Mouse (Mus musculus) heart, embryonic 16.5 days (tissue): ENCODE results near the gene Htra1. TPM values are rescaled to one million over a fixed set of nuclear protein-coding genes. Genes with fewer than 3 reads are reported as not detected.

ENCODE experiments used
- ATAC-seq: fragments of 200-750 bp; cut with Nextera tagmentation; replicated peaks from 2 replicates; pipeline ENCODE4 v1.8.0; 2017; ENCODE audit warnings: moderate number of reproducible peaks; ENCODE audit not compliant: insufficient read depth, low FRiP score; ENCODE audit errors: extremely low read depth
- H3K27ac ChIP-seq: fragments of 300-500 bp; sonication (generic); 2 replicates; pipeline ENCODE4 v1.5.1; 2014; ENCODE audit warnings: mild to moderate bottlenecking, low read length, control low read depth, moderate library complexity
- H3K27me3 ChIP-seq: fragments of 300-500 bp; sonication (generic); 2 replicates; pipeline ENCODE4 v1.6.1; 2014; ENCODE audit warnings: low read length, mixed read lengths; ENCODE audit not compliant: control insufficient read depth, insufficient read depth
- H3K36me3 ChIP-seq: fragments of 300-500 bp; sonication (generic); 2 replicates; pipeline ENCODE4 v1.6.1; 2014; ENCODE audit not compliant: control insufficient read depth, insufficient read depth
- H3K4me1 ChIP-seq: fragments of 300-500 bp; sonication (generic); 2 replicates; pipeline ENCODE4 v1.6.1; 2014; ENCODE audit warnings: low read length, mixed read lengths; ENCODE audit not compliant: control insufficient read depth, insufficient read depth
- H3K4me2 ChIP-seq: fragments of 300-500 bp; sonication (generic); 2 replicates; pipeline ENCODE4 v1.6.1; 2014; ENCODE audit warnings: low read depth, mild to moderate bottlenecking, control low read depth, low read length
- H3K4me3 ChIP-seq: fragments of 300-500 bp; sonication (generic); 2 replicates; pipeline ENCODE4 v1.5.1; 2014; ENCODE audit warnings: mild to moderate bottlenecking, control low read depth, low read length
- H3K9ac ChIP-seq: fragments of 300-500 bp; sonication (generic); 2 replicates; pipeline ENCODE4 v1.6.1; 2014; ENCODE audit warnings: low read length, control low read depth
- H3K9me3 ChIP-seq: fragments of 300-500 bp; sonication (generic); replicated peaks from 2 replicates; pipeline ENCODE4 v1.6.1; 2016; ENCODE audit warnings: low read length; ENCODE audit not compliant: control insufficient read depth
- WGBS: fragments of 180-500 bp; shearing (Covaris S2); extraction: QIAGEN DNeasy Blood & Tissue Kit; methylation state at CpG from one replicate; pipeline ENCODE4 v1.1.7; 2014; 5-methylcytosine and 5-hydroxymethylcytosine counted together
- polyA plus RNA-seq: library from polyadenylated mRNA; unstranded; fragments of >200 nt; fragmentation: Nextera tagmentation; extraction: Ambion mirVana; gene quantifications from 2 replicates; pipeline ENCODE4 v1.2.1, GENCODE M21; 2015

Gene Htra1
- polyA plus RNA-seq, 1 experiment from 2014 or later = 65.6 TPM

DNA sequence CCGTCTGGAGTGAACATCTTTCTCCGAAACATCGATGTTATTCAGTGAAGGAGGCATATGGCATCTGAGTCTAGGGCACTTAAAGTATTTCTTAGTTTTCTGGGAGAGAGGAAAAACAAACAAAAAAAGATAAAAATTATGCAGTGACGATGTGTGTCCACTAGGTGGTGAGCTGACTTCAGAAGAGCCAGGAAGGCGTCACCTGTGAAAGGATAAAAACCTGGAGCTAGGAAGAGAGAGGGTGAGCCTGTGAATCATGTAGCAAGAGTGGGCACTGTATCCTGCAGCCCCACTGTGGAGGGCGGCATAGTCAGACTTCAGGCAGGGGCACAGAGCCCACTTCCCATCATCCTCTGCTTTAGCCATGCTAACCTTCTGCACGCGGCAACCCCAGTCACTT is 58.0 kb downstream of the Htra1 start:
- no peak overlapping the region for H3K27ac ChIP-seq
- H3K9ac ChIP-seq = no peak overlapping the region
- H3K4me3 ChIP-seq = no peak overlapping the region
- no peaks in the 10 kb centered on the region for H3K4me1 ChIP-seq
- H3K9me3 ChIP-seq = peaks cover 9% of the 10 kb centered on the region
- WGBS = 45% methylated on average over 8 of the region's 8 CpGs
- no peak for ATAC-seq
- H3K36me3 ChIP-seq = no peaks in the 10 kb centered on the region
- no peaks in the 10 kb centered on the region for H3K27me3 ChIP-seq
- no peak overlapping the region for H3K4me2 ChIP-seq

DNA sequence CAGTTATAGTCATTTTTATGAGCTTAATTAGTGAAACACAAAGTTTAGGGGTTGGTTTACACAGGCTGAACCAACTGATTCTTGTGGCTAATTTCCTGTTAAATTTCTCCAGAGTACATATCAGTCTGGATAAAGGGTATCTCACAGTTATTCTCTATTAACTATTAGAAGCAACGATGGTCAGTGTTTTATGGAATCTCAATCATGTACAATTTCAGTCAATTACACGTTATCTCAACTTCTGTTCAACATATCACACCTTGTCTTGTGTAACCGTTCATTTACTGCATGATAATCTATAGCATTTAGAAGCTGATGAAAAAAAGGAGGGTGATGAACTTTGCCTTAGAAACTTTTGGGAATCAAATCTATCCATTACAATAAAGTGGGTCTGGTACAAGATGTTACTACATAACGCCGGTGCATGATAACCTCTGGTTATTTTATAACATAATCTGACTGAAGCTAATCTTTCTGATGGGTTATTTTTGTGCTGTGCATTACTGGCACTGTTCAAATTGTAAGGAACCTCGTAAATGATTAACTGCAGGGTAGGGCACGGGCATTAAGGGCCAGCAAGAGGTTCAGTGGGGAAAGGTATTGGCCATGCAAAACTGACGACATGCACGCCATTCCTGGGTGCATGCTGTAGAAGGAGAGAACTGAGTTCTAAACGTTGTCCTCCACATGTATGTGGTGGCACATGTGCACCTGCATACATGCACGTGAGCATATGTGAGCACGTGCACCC is 66.2 kb downstream of the Htra1 start:
- no peak overlapping the region for H3K4me3 ChIP-seq
- no peak for ATAC-seq
- H3K27ac ChIP-seq = no peak overlapping the region
- H3K27me3 ChIP-seq = no peaks in the 10 kb centered on the region
- H3K36me3 ChIP-seq = no peaks in the 10 kb centered on the region
- peaks cover 10% of the 10 kb centered on the region for H3K9me3 ChIP-seq
- WGBS = 73% methylated on average over 12 of the region's 12 CpGs
- H3K9ac ChIP-seq = no peak overlapping the region
- no peak overlapping the region for H3K4me2 ChIP-seq
- no peaks in the 10 kb centered on the region for H3K4me1 ChIP-seq

DNA sequence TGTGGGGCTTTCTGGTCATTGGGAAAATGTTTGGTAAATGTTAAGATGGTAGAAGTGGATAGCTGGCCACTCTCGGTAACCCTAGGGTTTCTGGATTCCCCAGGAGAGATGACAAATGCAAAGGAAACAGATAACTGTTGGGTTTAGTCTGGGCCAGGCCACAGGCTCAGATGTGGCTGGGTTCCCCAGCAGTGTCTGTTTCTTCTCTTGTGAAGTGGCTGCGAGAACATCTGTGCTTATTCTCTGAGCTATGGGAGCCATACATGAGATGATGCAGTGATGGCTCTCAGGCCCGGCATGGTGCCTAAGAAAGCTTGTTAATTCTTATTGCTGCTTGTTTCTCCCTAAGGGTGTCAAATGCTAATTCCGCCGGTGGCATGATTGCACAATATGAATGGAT is 68.2 kb downstream of the Htra1 start:
- Histone ChIP-seq H3K4me2 (no peak overlapping the region), H3K4me3 (no peak overlapping the region), H3K9me3 (peaks cover 15% of the 10 kb centered on the region), H3K36me3 (no peaks in the 10 kb centered on the region), H3K27me3 (no peaks in the 10 kb centered on the region), H3K4me1 (no peaks in the 10 kb centered on the region), H3K9ac (no peak overlapping the region), H3K27ac (no peak overlapping the region)
- 0 out of 2 replicates have a peak, but pooled peaks have one; percentile 14 for ATAC-seq
- WGBS = 77% methylated on average over 5 of the region's 5 CpGs

DNA sequence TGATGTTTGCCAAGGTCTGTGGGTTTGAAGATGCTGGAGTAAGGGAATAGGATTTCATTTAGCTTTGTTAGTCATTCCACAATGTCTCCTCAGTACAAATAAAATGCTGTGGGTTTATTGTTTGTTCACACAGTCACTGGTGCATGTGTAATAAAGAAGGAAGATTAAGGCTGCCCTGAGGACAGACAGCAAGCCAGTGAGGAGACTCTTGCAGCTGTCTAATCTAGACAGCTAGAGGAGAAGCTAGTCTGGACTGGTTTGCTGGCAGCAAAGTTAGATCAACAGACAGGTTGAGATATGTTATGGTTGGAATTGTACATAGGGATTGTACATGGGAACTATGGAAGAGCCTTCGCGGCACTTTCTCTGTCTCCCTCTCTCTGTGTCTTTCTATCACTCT is 71.3 kb downstream of the Htra1 start:
- Histone ChIP-seq H3K9me3 (peaks cover 15% of the 10 kb centered on the region), H3K4me3 (no peak overlapping the region), H3K36me3 (no peaks in the 10 kb centered on the region), H3K27me3 (no peaks in the 10 kb centered on the region), H3K4me1 (no peaks in the 10 kb centered on the region), H3K9ac (no peak overlapping the region), H3K27ac (no peak overlapping the region), H3K4me2 (no peak overlapping the region)
- no peak for ATAC-seq
- WGBS = 89% methylated on average over 2 of the region's 2 CpGs

DNA sequence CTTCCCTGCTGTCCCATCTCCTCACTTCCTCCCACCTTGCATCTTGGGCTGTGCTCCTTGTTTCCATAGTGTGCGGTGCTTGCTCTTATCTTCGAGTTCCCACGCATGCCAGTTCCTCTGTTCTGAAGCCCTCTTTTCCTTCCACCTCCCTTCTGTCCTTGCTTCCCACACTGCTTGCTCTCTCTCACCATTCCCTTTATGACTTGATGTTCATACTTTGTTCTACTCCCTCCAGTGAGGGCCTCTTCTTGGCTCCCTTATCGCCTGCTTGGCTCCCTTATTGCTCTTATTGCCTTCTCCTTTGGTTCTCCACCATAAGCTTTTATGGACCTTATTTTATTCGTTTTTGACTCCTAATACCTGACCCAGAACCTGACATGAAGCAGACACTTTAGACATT is 73.3 kb downstream of the Htra1 start:
- Histone ChIP-seq H3K27ac (no peak overlapping the region), H3K27me3 (no peaks in the 10 kb centered on the region), H3K36me3 (no peaks in the 10 kb centered on the region), H3K4me3 (no peak overlapping the region), H3K9ac (no peak overlapping the region), H3K4me2 (no peak overlapping the region), H3K4me1 (no peaks in the 10 kb centered on the region), H3K9me3 (peaks cover 15% of the 10 kb centered on the region)
- WGBS = 67% methylated on average over 5 of the region's 5 CpGs
- ATAC-seq = no peak

DNA sequence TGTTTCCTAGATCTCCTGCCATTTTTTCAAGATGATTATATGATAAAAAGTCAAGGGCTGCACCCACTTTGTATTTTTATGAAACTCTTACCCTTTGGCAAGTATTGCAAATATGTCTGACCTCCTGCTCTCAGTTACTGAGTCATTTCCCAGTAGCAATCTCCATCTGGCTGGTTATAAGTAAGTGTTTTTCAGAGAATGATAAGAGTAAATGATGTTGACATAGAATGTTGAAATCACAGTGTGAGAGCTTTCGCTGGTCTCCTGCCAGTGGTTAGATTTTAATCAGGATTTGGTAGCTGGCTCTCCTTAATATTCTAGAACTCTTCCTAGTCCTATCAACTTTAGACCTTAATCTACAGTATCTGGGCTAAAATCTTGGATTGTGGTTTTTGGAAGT is 76.0 kb downstream of the Htra1 start:
- H3K9me3 ChIP-seq = peaks cover 8% of the 10 kb centered on the region
- no peak overlapping the region for H3K9ac ChIP-seq
- no peaks in the 10 kb centered on the region for H3K27me3 ChIP-seq
- no peaks in the 10 kb centered on the region for H3K4me1 ChIP-seq
- H3K36me3 ChIP-seq = no peaks in the 10 kb centered on the region
- no peak overlapping the region for H3K4me2 ChIP-seq
- no peak overlapping the region for H3K4me3 ChIP-seq
- ATAC-seq = no peak
- 62% methylated on average over 1 of the region's 1 CpGs for WGBS
- no peak overlapping the region for H3K27ac ChIP-seq

DNA sequence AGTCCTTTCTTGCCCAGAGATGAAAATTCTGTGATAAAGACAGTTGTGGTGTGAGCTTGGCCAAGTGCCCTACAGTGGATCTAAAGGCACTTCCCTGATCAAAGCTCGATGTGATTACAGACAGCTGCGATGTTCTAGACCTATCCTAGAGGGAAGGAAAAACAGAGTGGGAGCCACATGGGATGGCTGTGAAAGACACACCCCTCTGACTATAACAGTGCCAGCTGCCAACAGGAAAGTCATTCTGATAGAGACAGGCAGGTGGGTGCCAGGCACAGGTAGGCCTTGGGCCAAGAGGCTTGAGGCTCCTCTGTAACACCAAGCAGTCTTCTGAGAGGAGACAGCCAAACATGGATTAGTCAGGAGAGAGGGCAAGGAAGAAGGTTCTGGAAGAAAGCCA is 83.3 kb downstream of the Htra1 start:
- ATAC-seq = no peak
- no peaks in the 10 kb centered on the region for H3K27me3 ChIP-seq
- 80% methylated on average over 2 of the region's 2 CpGs for WGBS

DNA sequence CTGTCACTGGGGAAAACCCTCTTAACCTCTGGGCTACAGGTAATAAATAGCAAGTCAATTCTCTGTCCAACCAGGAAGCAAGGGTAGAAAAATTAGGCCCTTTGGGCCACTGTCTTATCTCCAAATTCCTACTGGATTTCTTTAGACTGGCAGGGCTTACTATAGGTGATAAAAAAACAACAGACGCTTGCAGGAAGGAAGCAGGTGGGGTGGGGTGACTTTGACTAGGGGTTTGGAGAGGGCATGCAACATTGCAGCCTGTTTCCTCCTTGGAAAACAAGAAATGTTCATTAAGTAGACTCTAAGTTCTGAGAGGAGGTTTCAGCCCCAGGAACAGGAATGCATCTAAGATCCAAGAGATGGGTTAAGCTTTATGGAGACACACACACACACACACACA is 88.9 kb downstream of the Htra1 start:
- Histone ChIP-seq H3K27ac (no peak overlapping the region), H3K9ac (no peak overlapping the region)
- 15% methylated on average over 1 of the region's 1 CpGs for WGBS

More for the DNA sequence above, 83.3 kb downstream of the Htra1 start:
- peaks cover 5% of the 10 kb centered on the region for H3K9me3 ChIP-seq
- H3K9ac ChIP-seq = no peak overlapping the region
- no peak overlapping the region for H3K4me3 ChIP-seq
- no peaks in the 10 kb centered on the region for H3K36me3 ChIP-seq
- H3K4me2 ChIP-seq = no peak overlapping the region
- H3K4me1 ChIP-seq = no peaks in the 10 kb centered on the region
- no peak overlapping the region for H3K27ac ChIP-seq

DNA sequence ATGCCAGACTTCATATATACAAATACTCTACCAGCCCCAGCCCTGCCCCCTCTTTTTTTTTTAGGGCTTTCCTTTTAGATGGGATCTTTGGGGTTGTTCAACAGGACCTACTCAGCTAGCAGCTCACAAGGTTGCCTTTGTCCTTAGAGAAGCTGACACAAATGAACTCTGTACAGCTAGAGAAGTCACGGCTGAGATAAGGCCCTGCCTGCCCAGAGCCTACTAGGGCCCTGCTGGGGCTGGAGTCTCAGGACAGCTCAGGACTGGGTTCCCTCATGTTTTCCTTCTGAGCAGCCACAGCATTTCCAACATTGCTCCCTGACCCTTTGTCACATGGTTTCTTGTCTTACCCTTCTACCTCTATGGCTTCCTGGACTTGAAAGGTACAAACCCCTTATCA is 91.6 kb downstream of the Htra1 start:
- Histone ChIP-seq H3K27me3 (no peaks in the 10 kb centered on the region), H3K4me1 (no peaks in the 10 kb centered on the region), H3K9me3 (no peaks in the 10 kb centered on the region), H3K27ac (no peak overlapping the region), H3K36me3 (no peaks in the 10 kb centered on the region), H3K4me2 (no peak overlapping the region), H3K9ac (no peak overlapping the region), H3K4me3 (no peak overlapping the region)
- ATAC-seq = no peak
- WGBS = 69% methylated on average over 1 of the region's 1 CpGs

More for the DNA sequence above, 88.9 kb downstream of the Htra1 start:
- no peaks in the 10 kb centered on the region for H3K36me3 ChIP-seq
- no peaks in the 10 kb centered on the region for H3K4me1 ChIP-seq
- no peaks in the 10 kb centered on the region for H3K9me3 ChIP-seq
- no peak for ATAC-seq
- H3K27me3 ChIP-seq = no peaks in the 10 kb centered on the region
- no peak overlapping the region for H3K4me3 ChIP-seq
- no peak overlapping the region for H3K4me2 ChIP-seq
